Mouse (Mus musculus): ENCODE results near the gene Gm17018. TPM values are rescaled to one million over a fixed set of nuclear protein-coding genes. Genes with fewer than 3 reads are reported as not detected.

Gene Gm17018
- polyA plus RNA-seq, 1 experiment from 2014 or later = 27.7 TPM

DNA sequence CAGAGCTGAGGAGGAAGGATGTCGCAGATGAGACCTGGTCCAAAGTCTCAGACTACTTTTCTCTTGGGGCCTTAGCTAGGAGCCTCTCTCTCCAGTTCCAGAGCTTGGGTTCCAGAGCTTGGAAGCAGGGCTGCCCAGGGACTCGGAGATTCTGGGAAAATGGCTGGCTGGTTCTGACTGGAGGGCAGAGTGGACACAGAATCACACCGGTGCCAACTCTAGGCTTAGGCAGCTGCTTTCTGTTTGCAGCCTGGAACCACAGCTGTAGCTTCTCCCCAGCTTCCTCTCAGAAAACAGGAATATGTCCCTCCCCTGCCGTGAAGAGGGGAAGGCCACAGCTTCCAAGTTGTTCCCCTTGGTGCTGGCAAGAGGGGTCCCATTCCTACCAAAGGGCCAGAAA, 10.5 kb upstream of the Gm17018 start:
- no peak for ATAC-seq (ENCODE audit: extremely low read depth, insufficient number of reproducible peaks, low FRiP score, low TSS enrichment)
- Histone ChIP-seq H3K4me2 (no peak overlapping the region), H3K9ac (no peak overlapping the region), H3K36me3 (peaks cover 29% of the 10 kb centered on the region), H3K4me3 (no peak overlapping the region), H3K27me3 (replicated peaks) (peaks cover 31% of the 10 kb centered on the region), H3K27ac (replicated peaks) (no peak overlapping the region), H3K4me1 (no peaks in the 10 kb centered on the region), H3K9me3 (no peaks in the 10 kb centered on the region)
- 70% methylated on average over 4 of the region's 4 CpGs for WGBS

DNA sequence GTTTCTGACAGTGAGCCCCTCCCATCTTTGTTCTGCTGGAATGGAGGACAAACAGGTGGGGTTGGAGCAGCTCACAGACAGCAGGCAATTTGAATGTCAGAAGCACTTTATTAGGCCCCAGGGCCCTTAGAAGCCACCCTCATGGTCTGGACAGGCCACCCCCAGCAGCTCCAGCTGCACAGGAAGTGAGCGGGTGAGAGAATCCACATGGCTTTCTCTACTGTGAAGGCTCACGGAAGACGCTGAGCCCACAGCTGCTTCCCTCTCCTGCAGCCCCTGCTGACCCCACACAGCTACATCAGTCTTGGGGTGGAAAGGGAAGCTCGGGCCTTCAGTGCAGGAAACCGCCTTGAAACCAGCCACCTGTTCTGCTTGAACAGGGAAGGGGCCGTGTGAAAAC, 8.2 kb upstream of the Gm17018 start:
- Histone ChIP-seq H3K9ac (no peak overlapping the region), H3K27ac (replicated peaks) (no peak overlapping the region), H3K4me2 (no peak overlapping the region), H3K27me3 (replicated peaks) (peaks cover 12% of the 10 kb centered on the region), H3K4me1 (no peaks in the 10 kb centered on the region), H3K36me3 (peaks cover 48% of the 10 kb centered on the region), H3K4me3 (no peak overlapping the region), H3K9me3 (no peaks in the 10 kb centered on the region)
- 52% methylated on average over 6 of the region's 6 CpGs for WGBS
- no peak for ATAC-seq (ENCODE audit: extremely low read depth, insufficient number of reproducible peaks, low FRiP score, low TSS enrichment)

DNA sequence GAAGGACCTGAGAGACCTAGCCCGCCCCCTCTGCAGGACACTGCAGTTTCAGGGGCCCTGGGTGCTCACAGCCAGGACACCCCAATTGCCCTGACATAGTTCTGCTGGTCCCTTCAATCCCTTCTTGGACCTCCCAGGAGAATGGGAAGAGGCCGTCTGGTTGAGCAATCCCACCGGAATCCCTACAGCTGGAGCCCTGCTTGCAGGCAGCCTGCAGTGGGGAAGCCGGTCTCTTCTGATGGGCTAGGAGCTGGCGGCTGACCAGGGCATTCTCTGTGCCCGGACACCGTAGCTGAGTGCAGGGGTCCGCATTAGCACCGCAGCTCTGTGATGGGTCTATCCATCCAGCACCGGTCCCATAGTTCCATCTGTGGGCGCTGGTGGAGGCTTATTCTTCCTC, 6.3 kb upstream of the Gm17018 start:
- ATAC-seq (ENCODE audit: extremely low read depth, insufficient number of reproducible peaks, low FRiP score, low TSS enrichment) = no peak
- no peaks in the 10 kb centered on the region for H3K4me1 ChIP-seq
- H3K9ac ChIP-seq = no peak overlapping the region
- peaks cover 59% of the 10 kb centered on the region for H3K36me3 ChIP-seq
- WGBS = 89% methylated on average over 11 of the region's 11 CpGs
- no peaks in the 10 kb centered on the region for H3K9me3 ChIP-seq
- no peak overlapping the region for H3K4me3 ChIP-seq
- no peak overlapping the region for H3K4me2 ChIP-seq
- peaks cover 5% of the 10 kb centered on the region for H3K27me3 ChIP-seq (replicated peaks)
- no peak overlapping the region for H3K27ac ChIP-seq (replicated peaks)

DNA sequence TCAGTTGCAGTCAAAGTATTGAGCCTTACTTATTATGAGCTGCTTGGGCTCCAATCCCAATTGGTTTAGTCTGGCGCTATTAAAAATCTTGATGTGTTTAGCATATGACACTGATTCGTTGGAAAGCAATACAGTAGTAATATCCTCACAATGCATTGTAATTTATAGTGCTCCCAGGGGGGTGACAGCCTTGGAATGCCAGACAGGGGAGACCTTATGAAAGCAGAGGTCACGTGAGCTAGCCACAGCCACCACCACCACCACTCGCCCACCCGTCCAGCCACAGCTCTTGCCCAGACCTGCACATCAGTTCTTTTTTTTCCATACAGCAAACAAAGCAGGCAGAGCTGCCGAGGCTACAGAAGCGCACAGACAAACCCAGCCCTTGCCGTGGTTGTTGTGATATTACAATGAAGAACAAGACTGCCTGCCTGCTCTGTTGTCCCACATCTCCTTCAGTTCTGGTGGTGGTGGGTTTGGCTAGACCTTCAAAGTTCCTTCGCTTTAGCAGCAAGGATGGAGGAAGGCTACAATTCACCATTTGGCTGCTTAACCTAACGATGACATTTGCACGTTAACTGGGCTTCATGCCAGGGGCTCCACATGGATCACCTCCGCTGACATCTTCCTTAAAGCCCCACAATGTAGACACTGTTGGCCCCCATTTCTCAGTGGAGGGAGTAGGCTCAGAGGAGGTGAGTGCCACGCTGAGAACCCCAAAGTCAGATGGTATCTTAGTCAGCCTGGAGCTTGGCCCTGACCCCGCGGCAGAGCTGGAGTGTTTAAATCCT, 5.7 kb downstream of the Gm17018 start:
- H3K27ac ChIP-seq (replicated peaks) = no peak overlapping the region
- ATAC-seq (ENCODE audit: extremely low read depth, insufficient number of reproducible peaks, low FRiP score, low TSS enrichment) = no peak
- H3K36me3 ChIP-seq = no peaks in the 10 kb centered on the region
- no peaks in the 10 kb centered on the region for H3K27me3 ChIP-seq (replicated peaks)
- no peak overlapping the region for H3K4me2 ChIP-seq
- no peaks in the 10 kb centered on the region for H3K9me3 ChIP-seq
- no peak overlapping the region for H3K4me3 ChIP-seq
- peaks cover 17% of the 10 kb centered on the region for H3K4me1 ChIP-seq
- WGBS = 59% methylated on average over 15 of the region's 15 CpGs
- no peak overlapping the region for H3K9ac ChIP-seq

DNA sequence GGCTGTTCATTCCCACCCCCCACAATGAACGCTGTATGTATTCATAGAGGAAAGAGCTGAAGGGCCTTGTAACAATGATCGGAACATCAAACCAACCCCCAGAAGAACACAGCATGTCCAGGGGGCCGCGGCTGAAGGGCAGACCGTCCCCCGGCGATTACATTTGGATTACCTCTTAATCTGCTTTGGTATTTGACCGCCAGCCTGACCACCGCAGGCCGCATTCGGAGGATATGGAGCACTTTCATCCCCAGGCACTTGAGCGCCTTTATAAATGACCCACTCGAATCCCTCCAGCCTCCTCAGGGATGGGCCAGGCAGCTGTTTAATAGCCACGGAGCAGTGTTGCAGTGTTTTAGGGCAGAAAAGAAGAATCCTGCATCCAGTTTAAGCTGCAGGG, 7.0 kb downstream of the Gm17018 start:
- ATAC-seq (ENCODE audit: extremely low read depth, insufficient number of reproducible peaks, low FRiP score, low TSS enrichment) = no peak
- Histone ChIP-seq H3K4me3 (no peak overlapping the region), H3K9me3 (no peaks in the 10 kb centered on the region), H3K4me2 (no peak overlapping the region), H3K36me3 (peaks cover 10% of the 10 kb centered on the region; the same call in 1 of the 2 replicates), H3K4me1 (peaks cover 13% of the 10 kb centered on the region), H3K9ac (no peak overlapping the region), H3K27ac (replicated peaks) (no peak overlapping the region), H3K27me3 (replicated peaks) (no peaks in the 10 kb centered on the region)
- WGBS = 50% methylated on average over 14 of the region's 14 CpGs

DNA sequence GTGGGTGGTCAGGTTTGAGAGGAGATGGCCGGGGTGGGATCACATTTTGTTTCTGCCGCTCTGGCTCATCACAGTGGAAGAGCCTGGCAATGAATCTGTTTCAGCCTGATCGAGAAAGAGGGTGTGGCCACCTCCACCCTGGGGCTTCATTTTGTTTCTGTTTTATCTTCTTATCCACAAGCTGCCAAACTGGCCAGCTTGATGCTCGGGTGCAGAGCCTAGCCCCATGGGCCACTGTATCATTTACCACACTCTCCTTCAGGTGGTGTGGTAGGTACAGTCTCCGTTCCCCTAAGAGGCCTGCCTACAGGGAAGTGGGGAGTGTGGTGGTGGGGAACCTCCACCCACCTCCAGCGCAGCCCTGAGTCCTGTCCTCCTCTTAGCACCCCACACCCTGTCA, 12.6 kb downstream of the Gm17018 start:
- 71% methylated on average over 6 of the region's 6 CpGs for WGBS
- peaks cover 33% of the 10 kb centered on the region for H3K36me3 ChIP-seq
- no peak overlapping the region for H3K4me3 ChIP-seq
- no peak overlapping the region for H3K9ac ChIP-seq
- no peaks in the 10 kb centered on the region for H3K9me3 ChIP-seq
- peaks cover 44% of the 10 kb centered on the region for H3K4me1 ChIP-seq
- ATAC-seq (ENCODE audit: extremely low read depth, insufficient number of reproducible peaks, low FRiP score, low TSS enrichment) = no peak
- no peak overlapping the region for H3K4me2 ChIP-seq
- H3K27ac ChIP-seq (replicated peaks) = no peak overlapping the region
- H3K27me3 ChIP-seq (replicated peaks) = no peaks in the 10 kb centered on the region

DNA sequence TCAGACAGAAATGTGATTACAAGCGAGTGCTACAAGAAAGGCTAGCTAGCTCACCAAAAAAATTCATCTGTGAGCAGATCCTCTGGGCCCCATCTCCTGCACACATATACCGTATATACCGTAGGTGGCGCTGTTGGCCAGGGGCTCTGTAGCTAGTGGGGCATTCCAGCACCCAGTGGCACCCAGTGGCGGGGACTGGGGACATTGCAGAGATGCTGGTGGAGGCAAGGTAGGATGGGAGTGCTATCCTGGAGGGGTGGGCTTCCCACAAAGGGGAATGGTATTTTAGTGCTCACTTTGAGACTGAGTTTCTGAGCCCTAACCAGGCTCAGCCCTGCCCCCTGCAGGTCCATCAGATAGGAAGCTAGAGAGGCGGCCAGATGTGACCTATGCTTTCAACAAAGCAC, 13.4 kb downstream of the Gm17018 start:
- Histone ChIP-seq H3K4me2 (no peak overlapping the region), H3K9ac (no peak overlapping the region), H3K4me1 (peaks cover 44% of the 10 kb centered on the region), H3K27me3 (replicated peaks) (no peaks in the 10 kb centered on the region), H3K36me3 (peaks cover 41% of the 10 kb centered on the region), H3K9me3 (no peaks in the 10 kb centered on the region), H3K4me3 (no peak overlapping the region), H3K27ac (replicated peaks) (no peak overlapping the region)
- 12% methylated on average over 6 of the region's 6 CpGs for WGBS
- no peak for ATAC-seq (ENCODE audit: extremely low read depth, insufficient number of reproducible peaks, low FRiP score, low TSS enrichment)

DNA sequence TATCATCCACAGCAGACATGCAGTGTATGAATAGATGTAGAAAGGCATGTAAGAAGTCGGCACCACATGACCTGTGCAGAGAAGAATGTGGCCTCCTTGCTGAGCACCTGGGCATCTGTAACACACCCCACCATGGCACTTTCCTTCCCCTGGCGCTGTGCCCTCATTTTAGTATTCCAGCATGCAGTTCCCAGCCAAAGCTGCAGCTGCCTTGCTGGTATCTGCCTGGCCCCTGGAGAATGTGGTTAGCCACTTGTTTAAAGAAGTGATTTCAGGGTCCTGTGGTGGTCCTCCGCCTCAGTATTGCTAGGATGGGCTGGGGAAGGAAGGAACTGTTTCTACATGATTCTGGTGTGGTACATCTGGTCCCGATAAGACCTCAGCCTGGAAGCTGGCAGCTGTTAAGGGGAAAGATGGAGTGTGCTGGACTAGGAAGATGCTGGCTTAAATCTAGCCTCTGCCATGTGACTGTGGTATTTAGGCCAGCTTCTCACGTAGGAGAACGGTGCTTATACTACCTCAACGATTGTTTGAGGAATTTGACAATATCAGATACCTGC, 14.0 kb downstream of the Gm17018 start:
- Histone ChIP-seq H3K36me3 (peaks cover 47% of the 10 kb centered on the region), H3K27me3 (replicated peaks) (no peaks in the 10 kb centered on the region), H3K27ac (replicated peaks) (no peak overlapping the region; the same call in 1 of the 2 replicates), H3K9me3 (no peaks in the 10 kb centered on the region), H3K4me1 (peaks cover 49% of the 10 kb centered on the region), H3K9ac (no peak overlapping the region), H3K4me3 (no peak overlapping the region), H3K4me2 (no peak overlapping the region)
- 44% methylated on average over 7 of the region's 7 CpGs for WGBS
- no peak for ATAC-seq (ENCODE audit: extremely low read depth, insufficient number of reproducible peaks, low FRiP score, low TSS enrichment)

DNA sequence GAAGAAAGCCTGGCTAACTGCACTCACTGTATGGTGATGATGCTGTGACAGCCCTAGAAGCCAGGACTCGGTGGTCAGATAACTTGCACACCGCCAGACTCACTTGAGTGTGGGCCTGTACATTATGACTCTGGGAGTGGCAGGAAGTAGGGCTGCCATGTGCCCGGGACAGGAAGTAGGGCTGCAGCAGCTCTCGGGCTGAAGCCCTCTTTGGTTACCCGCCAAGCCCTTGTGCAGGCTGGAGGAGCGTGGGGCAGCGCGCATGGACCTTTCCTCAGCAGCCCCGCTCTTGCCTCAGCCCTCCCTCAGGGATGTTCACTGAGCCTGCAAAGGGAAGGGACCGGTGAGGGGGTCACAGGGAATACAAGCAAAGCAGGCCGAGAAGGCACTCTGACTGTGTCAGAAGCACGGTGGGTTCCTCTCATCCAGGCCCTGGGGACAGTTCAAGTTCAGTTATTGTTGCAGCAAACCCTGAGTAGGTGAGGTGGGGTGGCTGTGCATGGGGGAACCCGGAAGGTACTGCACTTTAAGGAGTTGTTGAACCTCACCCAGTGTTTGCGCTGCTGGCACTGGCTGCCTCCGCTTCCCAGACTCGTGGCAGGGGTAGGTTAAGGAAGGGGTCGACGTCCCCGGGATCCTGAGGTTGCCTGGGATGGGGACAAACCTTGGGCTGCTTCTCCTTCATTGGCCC, 14.7 kb downstream of the Gm17018 start:
- Histone ChIP-seq H3K9ac (peak overlapping the region; percentile 65; the same call in 1 of the 2 replicates), H3K4me1 (peaks cover 56% of the 10 kb centered on the region), H3K9me3 (no peaks in the 10 kb centered on the region), H3K36me3 (peaks cover 50% of the 10 kb centered on the region), H3K27ac (replicated peaks) (0 out of 2 replicates have a peak overlapping the region, but pooled peaks have one; percentile 20), H3K27me3 (replicated peaks) (no peaks in the 10 kb centered on the region), H3K4me2 (peak overlapping the region; percentile 25), H3K4me3 (no peak overlapping the region)
- 33% methylated on average over 19 of the region's 19 CpGs for WGBS
- no peak for ATAC-seq (ENCODE audit: extremely low read depth, insufficient number of reproducible peaks, low FRiP score, low TSS enrichment)

DNA sequence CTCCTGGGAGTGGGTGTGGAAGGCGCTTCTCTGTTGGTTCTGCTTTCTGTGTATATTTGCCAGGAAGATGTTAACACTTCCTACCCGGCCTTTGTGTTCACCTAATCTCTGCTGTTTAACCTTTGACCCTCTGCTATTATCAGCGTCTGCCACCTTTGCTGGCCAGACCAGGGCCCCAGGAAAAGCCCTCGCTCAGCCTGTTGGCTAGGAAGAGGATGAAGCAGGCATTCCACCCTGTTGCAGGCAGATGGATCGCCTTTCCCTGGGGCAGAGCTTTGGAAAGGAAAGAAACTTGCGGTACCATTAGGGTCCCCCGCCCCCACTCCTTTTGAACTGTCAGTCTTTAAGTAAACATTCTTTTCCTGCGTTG, 15.2 kb downstream of the Gm17018 start:
- H3K9me3 ChIP-seq = no peaks in the 10 kb centered on the region
- peak overlapping the region; percentile 25 for H3K4me2 ChIP-seq
- peaks cover 61% of the 10 kb centered on the region for H3K4me1 ChIP-seq
- H3K27ac ChIP-seq (replicated peaks) = peak overlapping the region; percentile 20; the same call in 1 of the 2 replicates
- no peak overlapping the region for H3K4me3 ChIP-seq
- peak overlapping the region; percentile 65; the same call in 1 of the 2 replicates for H3K9ac ChIP-seq
- no peak for ATAC-seq (ENCODE audit: extremely low read depth, insufficient number of reproducible peaks, low FRiP score, low TSS enrichment)
- 12% methylated on average over 8 of the region's 8 CpGs for WGBS
- H3K36me3 ChIP-seq = peaks cover 50% of the 10 kb centered on the region
- H3K27me3 ChIP-seq (replicated peaks) = no peaks in the 10 kb centered on the region

DNA sequence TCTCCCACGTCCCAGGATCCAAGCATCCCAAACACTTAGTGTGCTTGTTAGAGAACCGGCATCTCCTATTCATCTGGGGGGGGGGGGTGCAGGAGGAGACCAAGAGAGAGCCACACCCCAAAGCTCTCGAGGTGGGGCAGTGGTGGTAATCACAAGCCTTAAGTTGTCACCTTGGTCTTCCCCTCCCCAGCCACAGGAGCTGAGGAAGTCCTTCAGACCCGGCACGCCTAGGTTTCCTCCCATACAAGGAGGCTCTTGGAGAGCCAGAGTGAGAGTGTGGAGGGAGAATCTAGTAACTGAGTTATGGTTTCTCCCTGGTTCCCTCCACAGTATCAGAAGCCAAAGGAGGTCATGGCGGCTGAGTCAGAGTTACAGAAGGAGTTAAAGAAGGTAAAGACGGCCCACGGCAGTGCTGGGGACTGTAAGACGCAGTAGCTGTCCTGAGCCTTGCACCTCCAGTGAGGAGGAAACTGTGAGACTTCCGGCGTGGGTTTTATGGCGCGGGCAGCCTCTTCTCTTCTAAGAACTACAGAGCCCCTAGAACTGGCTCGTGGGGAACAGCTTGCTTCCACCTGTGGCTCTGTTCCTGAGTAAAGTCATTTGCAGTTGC, 16.8 kb downstream of the Gm17018 start:
- peak overlapping the region; percentile 14; the same call in 1 of the 2 replicates for H3K9ac ChIP-seq
- no peaks in the 10 kb centered on the region for H3K27me3 ChIP-seq (replicated peaks)
- no peak overlapping the region for H3K4me3 ChIP-seq
- peaks cover 67% of the 10 kb centered on the region for H3K4me1 ChIP-seq
- WGBS = 65% methylated on average over 14 of the region's 14 CpGs
- no peak overlapping the region for H3K4me2 ChIP-seq
- no peak for ATAC-seq (ENCODE audit: extremely low read depth, insufficient number of reproducible peaks, low FRiP score, low TSS enrichment)
- no peak overlapping the region for H3K27ac ChIP-seq (replicated peaks)
- peaks cover 3% of the 10 kb centered on the region; the same call in 1 of the 2 replicates for H3K9me3 ChIP-seq
- peaks cover 50% of the 10 kb centered on the region for H3K36me3 ChIP-seq

Measured in heart, embryonic 13.5 days (tissue).